Mouse (Mus musculus) left cerebral cortex, postnatal 36 days (tissue): ENCODE measurements around the gene Scn3b. TPM values are rescaled to one million over a fixed set of nuclear protein-coding genes. Genes with fewer than 3 reads are reported as not detected.
A peak's percentile ranks its signal among the peaks of the same experiment; 100 is the strongest.

Experiments used
- DNase-seq, 2 experiments: peaks; one replicate each; pipeline ENCODE4 v3.0.0; 2021 to 2022; ENCODE audit warnings: low spot score in 2 of 2, mixed read lengths in 1 of 2
- intact Hi-C: fragments of 180-260 bp; cut with DNase I; formaldehyde crosslinking; loops from one replicate; pipeline ENCODE4 v1.15.1; 2025
- total RNA-seq, 2 experiments: library from RNA; stranded (reverse); gene quantifications; 2 replicates each; pipeline ENCODE4 v1.2.3; 2021

Gene Scn3b
- total RNA-seq, 2 experiments from 2014 or later, result 103 to 113 TPM

GRCm38 (mm10) chr9:40304243-40304642, 35.2 kb downstream of the Scn3b start:
- no peak for DNase-seq
- intact Hi-C loops, result no loop called here

DNA sequence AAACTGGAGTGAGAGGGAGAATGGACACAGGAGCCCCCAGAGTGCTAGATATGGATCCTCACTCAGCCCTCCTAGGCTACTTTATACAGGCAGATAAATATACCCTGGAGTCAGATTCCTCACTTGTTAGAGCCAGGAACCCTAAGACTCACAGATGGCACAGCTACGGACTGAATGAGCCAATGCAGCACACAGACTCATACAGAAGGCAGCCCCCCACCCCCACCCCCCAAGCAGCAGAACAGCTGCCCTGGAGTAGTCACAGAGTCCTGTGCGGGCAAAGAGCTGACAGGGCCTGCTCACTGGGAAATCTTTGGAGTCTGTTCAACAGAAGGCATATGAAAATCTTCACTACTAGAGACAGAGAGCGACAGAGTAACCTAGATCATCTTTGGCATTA, 38.3 kb downstream of the Scn3b start:
- intact Hi-C loops, result no loop called here

DNA sequence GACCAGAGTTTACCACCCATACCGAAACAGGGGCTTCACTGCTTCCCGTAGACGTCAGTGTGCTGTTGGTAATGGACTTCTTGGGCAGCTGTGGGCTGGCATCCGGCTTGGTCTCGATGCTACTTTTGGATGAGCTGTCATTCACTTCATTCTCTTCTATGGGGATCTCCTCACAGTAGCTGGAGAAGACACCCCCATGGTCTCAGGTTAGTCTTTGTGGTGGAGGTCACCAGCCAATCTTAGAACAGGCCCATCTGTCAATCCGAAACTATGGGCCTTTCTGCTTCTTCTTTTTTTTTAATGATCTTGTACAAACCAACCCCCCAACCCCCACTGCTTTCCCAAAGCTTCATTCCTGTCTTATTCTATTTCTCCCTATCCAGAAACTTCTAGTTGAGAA, 40.9 kb downstream of the Scn3b start:
- intact Hi-C loops, result no loop called here
- DNase-seq, result no peak

More for the DNA sequence above, 38.3 kb downstream of the Scn3b start:
- no peak for DNase-seq

DNA sequence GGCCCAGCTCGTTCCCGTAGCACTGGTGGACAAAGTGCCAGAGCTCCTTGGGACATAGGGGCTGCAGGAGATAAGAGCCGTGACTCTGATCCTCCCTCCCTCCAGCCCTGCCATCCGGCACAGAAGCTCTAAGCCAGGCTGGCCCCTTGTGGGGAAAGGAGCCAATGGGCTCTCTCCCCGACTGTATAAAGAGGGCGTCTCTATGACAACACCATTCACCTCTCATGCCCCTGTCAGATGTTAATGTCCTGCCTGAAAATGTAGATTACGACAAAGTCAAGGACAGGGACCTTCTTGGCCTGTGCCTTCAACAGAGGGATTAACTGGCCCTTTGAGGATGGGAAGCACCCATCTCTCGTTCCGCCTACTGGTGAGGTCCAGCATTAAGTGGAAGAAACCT, 42.8 kb downstream of the Scn3b start:
- DNase-seq, result no peak
- intact Hi-C loops, result no loop called here

DNA sequence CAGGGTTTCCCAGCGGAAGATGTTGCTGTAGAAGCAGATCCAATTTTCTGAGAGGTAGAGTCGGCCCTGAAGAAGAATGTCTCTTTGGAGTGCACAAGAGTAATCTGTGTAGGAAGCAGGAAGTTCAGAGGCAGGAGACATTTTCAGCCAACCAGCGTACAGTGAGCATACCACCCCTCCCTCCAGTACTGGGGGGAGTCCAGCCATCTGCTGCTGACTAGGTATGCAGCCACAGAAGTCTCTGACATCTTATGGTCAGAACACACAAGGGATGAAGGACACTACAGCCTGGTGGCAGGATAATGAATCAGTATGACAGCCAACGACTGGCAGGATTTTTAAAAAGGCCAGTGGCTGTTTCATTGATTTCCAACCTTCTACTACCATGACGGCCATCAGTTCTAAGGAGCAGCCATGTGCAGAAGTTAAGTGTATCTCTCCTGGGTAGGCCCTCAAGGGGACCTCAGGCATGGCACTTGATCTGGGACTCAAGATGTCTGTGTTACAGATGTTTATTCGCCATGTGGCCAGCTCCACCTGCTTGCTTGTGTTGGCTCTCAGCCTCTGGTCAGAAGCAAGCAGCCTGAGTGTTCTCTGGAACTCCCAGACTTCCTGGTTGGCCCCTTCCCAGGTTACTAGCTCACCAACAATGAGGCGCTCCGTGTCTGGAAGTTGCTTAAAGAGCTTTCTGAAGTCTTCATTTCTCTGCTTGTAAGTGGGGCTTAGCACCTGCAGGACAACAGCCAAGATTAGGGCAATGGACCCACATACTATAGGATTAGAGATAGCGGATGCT, 48.0 kb downstream of the Scn3b start:
- no peak for DNase-seq
- intact Hi-C loops, result no loop called here

DNA sequence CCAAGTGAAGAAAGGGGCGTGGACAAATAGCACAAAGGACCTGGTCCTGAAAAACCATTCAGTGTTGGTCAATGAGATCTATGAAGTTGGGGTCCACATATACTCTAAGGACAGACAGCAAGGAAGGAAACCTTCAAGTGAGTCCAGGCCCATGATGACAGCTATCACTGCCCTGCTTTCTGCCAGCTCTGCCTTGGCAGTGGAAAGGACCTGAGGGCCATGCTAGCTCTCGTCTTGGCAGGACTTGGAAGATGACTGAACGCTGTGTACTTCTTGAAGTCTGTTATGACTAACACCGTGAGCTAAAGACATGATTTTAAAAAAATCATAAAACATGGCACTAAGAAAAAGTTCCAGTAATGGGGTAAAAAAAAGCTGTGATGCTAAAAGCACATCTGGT, 48.7 kb downstream of the Scn3b start:
- DNase-seq, result no peak
- intact Hi-C loops, result no loop called here

- DNase-seq, result no peak
- intact Hi-C loops, result no loop called here
Observed at GRCm38 (mm10) chr9:40318771-40319170, 49.8 kb downstream of the Scn3b start.

DNA sequence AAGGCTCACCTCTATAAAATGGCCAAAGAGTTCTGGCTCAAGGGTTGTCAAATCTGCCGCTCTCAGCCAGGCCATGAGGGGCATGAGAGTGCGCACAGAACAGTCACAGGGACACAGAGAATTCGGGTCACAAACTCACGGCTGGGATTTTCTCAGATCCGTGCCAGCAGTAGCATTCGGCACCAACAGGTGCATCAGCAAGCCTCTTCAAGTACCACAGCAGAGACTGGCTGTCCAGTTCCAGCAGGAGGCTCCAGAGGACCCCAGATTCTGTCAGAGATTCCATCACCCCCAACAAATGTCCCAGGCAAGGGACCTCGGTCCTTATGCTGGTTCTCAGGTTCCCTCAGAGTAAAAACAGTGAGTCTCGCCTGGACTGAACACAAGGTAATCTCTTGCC, 51.4 kb downstream of the Scn3b start:
- intact Hi-C loops, result no loop called here
- DNase-seq, result no peak

- intact Hi-C loops, result no loop called here
- DNase-seq, result no peak
Observed at GRCm38 (mm10) chr9:40320879-40321667, 52.1 kb downstream of the Scn3b start.

- no peak for DNase-seq
- intact Hi-C loops, result no loop called here
Observed at GRCm38 (mm10) chr9:40321668-40322003, 52.6 kb downstream of the Scn3b start.

GRCm38 (mm10) chr9:40322372-40322771, 53.4 kb downstream of the Scn3b start:
- DNase-seq, result no peak
- intact Hi-C loops, result no loop called here

- intact Hi-C loops, result no loop called here
- DNase-seq, result no peak
Observed at GRCm38 (mm10) chr9:40323171-40323570, 54.2 kb downstream of the Scn3b start.

- intact Hi-C loops, result no loop called here
- no peak for DNase-seq
Observed at GRCm38 (mm10) chr9:40323773-40324172, 54.8 kb downstream of the Scn3b start.

DNA sequence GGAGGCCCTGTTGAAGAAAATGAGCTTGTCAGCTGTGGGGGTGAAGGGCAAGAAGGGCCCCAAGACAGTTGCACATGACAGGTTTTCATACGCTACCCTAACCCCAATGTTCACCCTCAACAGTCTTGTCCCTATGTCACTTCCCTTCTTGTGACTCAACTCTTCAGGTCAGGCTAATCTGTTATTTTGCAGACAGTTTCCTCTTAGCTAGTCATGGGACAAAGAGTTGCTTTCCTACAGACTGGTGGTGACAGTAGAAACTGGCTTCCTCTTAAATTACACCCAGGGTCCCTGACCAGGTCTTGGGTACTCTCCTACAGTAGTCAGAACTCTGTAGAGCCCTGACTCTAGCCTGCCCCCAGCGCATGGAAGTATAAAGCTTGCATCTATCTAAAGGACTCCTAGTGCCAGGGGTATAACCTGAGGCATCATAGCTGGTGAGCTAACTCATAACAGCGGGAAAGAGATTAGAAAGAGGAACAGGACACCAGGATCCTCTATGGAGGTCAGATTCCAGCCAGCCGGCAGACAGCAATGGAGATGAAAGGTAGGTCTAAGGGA, 55.3 kb downstream of the Scn3b start:
- intact Hi-C loops, result no loop called here

GRCm38 (mm10) chr9:40324826-40325225, 55.8 kb downstream of the Scn3b start:
- intact Hi-C loops, result no loop called here
- no peak for DNase-seq

More for the DNA sequence above, 55.3 kb downstream of the Scn3b start:
- DNase-seq, result no peak

- intact Hi-C loops, result no loop called here
- no peak for DNase-seq
Observed at GRCm38 (mm10) chr9:40326260-40326915, 57.4 kb downstream of the Scn3b start.

GRCm38 (mm10) chr9:40330609-40331382, 61.8 kb downstream of the Scn3b start:
- intact Hi-C loops, result loop anchor here (2.0 to 5.0 kb wide), 3 partner anchors 47 to 106 kb away; no protein-coding TSS in a partner anchor
- DNase-seq, result peak; percentile 80 to 87

- no peak for DNase-seq
- intact Hi-C loops, result loop anchor here (2.0 to 5.0 kb wide), 3 partner anchors 46 to 107 kb away; no protein-coding TSS in a partner anchor
Observed at GRCm38 (mm10) chr9:40331411-40332286, 62.6 kb downstream of the Scn3b start.
